Mouse (Mus musculus) layer of hippocampus, adult 9-11 months (tissue): Measurements from ENCODE around the gene Cxcr1.

Experiments used
- DNase-seq: peaks from one replicate; pipeline ENCODE4 v3.0.0; 2022

Gene Cxcr1

GRCm38 (mm10) chr1:74194445-74194844, at the start of gene Cxcr1:
Gene Cxcr1, minus strand, starts transcription at chr1:74194631.
- DNase-seq, result no peak

- no peak for DNase-seq
These were observed 46.4 kb upstream of the Cxcr1 start for GRCm38 (mm10) chr1:74240832-74241231.

GRCm38 (mm10) chr1:74240311-74240710, 45.9 kb upstream of the Cxcr1 start:
- DNase-seq, result peak; percentile 89

GRCm38 (mm10) chr1:74239618-74240017, 45.2 kb upstream of the Cxcr1 start:
- no peak for DNase-seq

- DNase-seq, result no peak
These were observed 44.7 kb upstream of the Cxcr1 start for GRCm38 (mm10) chr1:74239162-74239561.

- no peak for DNase-seq
These were observed 43.7 kb upstream of the Cxcr1 start for GRCm38 (mm10) chr1:74238136-74238535.

- no peak for DNase-seq
These were observed 43.2 kb upstream of the Cxcr1 start for GRCm38 (mm10) chr1:74237671-74238070.

- peak; percentile 40 for DNase-seq
These were observed 42.3 kb upstream of the Cxcr1 start for GRCm38 (mm10) chr1:74236590-74237317.

GRCm38 (mm10) chr1:74235938-74236589, 41.6 kb upstream of the Cxcr1 start, which contains the start of gene Arpc2:
Gene Arpc2, plus strand, starts transcription at chr1:74236084.
- DNase-seq, result peak; percentile 97

- DNase-seq, result no peak
These were observed 36.6 kb upstream of the Cxcr1 start for GRCm38 (mm10) chr1:74230992-74231391.

- no peak for DNase-seq
These were observed 35.5 kb upstream of the Cxcr1 start for GRCm38 (mm10) chr1:74229942-74230341.

- DNase-seq, result peak; percentile 91
These were observed 32.9 kb upstream of the Cxcr1 start for GRCm38 (mm10) chr1:74227317-74227716.

GRCm38 (mm10) chr1:74219922-74220321, 25.5 kb upstream of the Cxcr1 start:
- no peak for DNase-seq

GRCm38 (mm10) chr1:74208941-74209340, 14.5 kb upstream of the Cxcr1 start:
- no peak for DNase-seq

GRCm38 (mm10) chr1:74207906-74208305, 13.5 kb upstream of the Cxcr1 start:
- DNase-seq, result peak; percentile 81

- DNase-seq, result no peak
These were observed 12.2 kb upstream of the Cxcr1 start for GRCm38 (mm10) chr1:74206642-74207041.

GRCm38 (mm10) chr1:74205881-74206280, 11.4 kb upstream of the Cxcr1 start:
- no peak for DNase-seq

- DNase-seq, result no peak
These were observed 9.0 kb upstream of the Cxcr1 start for GRCm38 (mm10) chr1:74203457-74203856.

GRCm38 (mm10) chr1:74201048-74201844, 6.8 kb upstream of the Cxcr1 start:
- no peak for DNase-seq

GRCm38 (mm10) chr1:74199046-74199445, 4.6 kb upstream of the Cxcr1 start:
- no peak for DNase-seq

GRCm38 (mm10) chr1:74197726-74198470, 3.5 kb upstream of the Cxcr1 start:
- DNase-seq, result peak; percentile 90

GRCm38 (mm10) chr1:74196621-74197419, 2.4 kb upstream of the Cxcr1 start:
- no peak for DNase-seq
